Mouse (Mus musculus) embryonic fibroblast, embryonic 13.5 days (primary cell): ENCODE measurements around the gene Gm21885.

Experiments
- CTCF ChIP-seq: IDR thresholded peaks from 2 replicates; pipeline ENCODE4 v1.5.1; 2011; ENCODE audit warnings: mild to moderate bottlenecking, control low read depth, low read length, moderate library complexity, borderline replicate concordance; ENCODE audit not compliant: insufficient read depth
- POLR2A ChIP-seq: IDR thresholded peaks from 2 replicates; pipeline ENCODE4 v1.6.1; 2011; ENCODE audit warnings: low read depth, mild to moderate bottlenecking, control low read depth, low read length, moderate library complexity

- TF ChIP-seq POLR2A: no peak
- no peak for TF ChIP-seq CTCF
Measured at GRCm38 (mm10) chr11:94332726-94333125, 51.1 kb downstream of the Gm21885 start.
